Mouse (Mus musculus): ENCODE results near the gene Gm3486. TPM values are rescaled to one million over a fixed set of nuclear protein-coding genes. Genes with fewer than 3 reads are reported as not detected.
"Not testable (repeated sequence)": the region's sequence is repeated elsewhere in the genome, so short reads cannot be mapped to it uniquely, and the experiment has no call there.

The Gm3486 gene
- total RNA-seq (2014; rRNA removed) = not detected in 2 replicates
- polyA plus RNA-seq (2012; rRNA removed) = not detected in 2 replicates

GRCm38 (mm10) chr14:41489385-41489784 lies at the start of gene Gm3486:
Gene Gm3486, minus strand, starts transcription at chr14:41489485.
- not testable (repeated sequence) for DNase-seq (ENCODE audit: extremely low read depth, low read depth, low spot score); H3K27ac ChIP-seq (replicated peaks; ENCODE audit: insufficient read depth, low read depth, low read length); H3K27me3 ChIP-seq (ENCODE audit: control insufficient read depth, insufficient read depth, low read length); H3K4me3 ChIP-seq (ENCODE audit: insufficient read depth, low read depth, low read length); H3K4me1 ChIP-seq (ENCODE audit: control insufficient read depth, insufficient read depth, low read length); H3K9ac ChIP-seq (ENCODE audit: low read depth, low read length); H3K79me2 ChIP-seq (ENCODE audit: control insufficient read depth, insufficient read depth, low read length); H3K36me3 ChIP-seq (ENCODE audit: control insufficient read depth, insufficient read depth, low read length)

- H3K9ac ChIP-seq (ENCODE audit: low read depth, low read length); DNase-seq (ENCODE audit: extremely low read depth, low read depth, low spot score); H3K4me3 ChIP-seq (ENCODE audit: insufficient read depth, low read depth, low read length); H3K4me1 ChIP-seq (ENCODE audit: control insufficient read depth, insufficient read depth, low read length); H3K36me3 ChIP-seq (ENCODE audit: control insufficient read depth, insufficient read depth, low read length); H3K27ac ChIP-seq (replicated peaks; ENCODE audit: insufficient read depth, low read depth, low read length); H3K79me2 ChIP-seq (ENCODE audit: control insufficient read depth, insufficient read depth, low read length); H3K27me3 ChIP-seq (ENCODE audit: control insufficient read depth, insufficient read depth, low read length): not testable (repeated sequence)
- 68% methylated on average over 1 of the region's 1 CpGs for WGBS
These were observed 35.4 kb upstream of the Gm3486 start for GRCm38 (mm10) chr14:41524695-41525094.

- H3K27ac ChIP-seq (replicated peaks; ENCODE audit: insufficient read depth, low read depth, low read length); H3K4me1 ChIP-seq (ENCODE audit: control insufficient read depth, insufficient read depth, low read length); H3K27me3 ChIP-seq (ENCODE audit: control insufficient read depth, insufficient read depth, low read length); H3K36me3 ChIP-seq (ENCODE audit: control insufficient read depth, insufficient read depth, low read length); H3K9ac ChIP-seq (ENCODE audit: low read depth, low read length); H3K4me3 ChIP-seq (ENCODE audit: insufficient read depth, low read depth, low read length); H3K79me2 ChIP-seq (ENCODE audit: control insufficient read depth, insufficient read depth, low read length); DNase-seq (ENCODE audit: extremely low read depth, low read depth, low spot score): not testable (repeated sequence)
- WGBS = 71% methylated on average over 5 of the region's 5 CpGs
These were observed 31.4 kb upstream of the Gm3486 start for GRCm38 (mm10) chr14:41520683-41521082.

- H3K79me2 ChIP-seq (ENCODE audit: control insufficient read depth, insufficient read depth, low read length); H3K27me3 ChIP-seq (ENCODE audit: control insufficient read depth, insufficient read depth, low read length); DNase-seq (ENCODE audit: extremely low read depth, low read depth, low spot score); H3K9ac ChIP-seq (ENCODE audit: low read depth, low read length); H3K27ac ChIP-seq (replicated peaks; ENCODE audit: insufficient read depth, low read depth, low read length); H3K4me1 ChIP-seq (ENCODE audit: control insufficient read depth, insufficient read depth, low read length); H3K4me3 ChIP-seq (ENCODE audit: insufficient read depth, low read depth, low read length); H3K36me3 ChIP-seq (ENCODE audit: control insufficient read depth, insufficient read depth, low read length): not testable (repeated sequence)
- no CpG with 5 or more reads among the region's 2 CpGs for WGBS
These were observed 35.9 kb downstream of the Gm3486 start, which contains the start of gene Gm7954 for GRCm38 (mm10) chr14:41453418-41453817. Gene Gm7954, minus strand, starts transcription at chr14:41453518.

Other genes with a start within 250 kb of the Gm3486 start
- not detected in 2 replicates for gene Gm2832, start 210.7 kb downstream of the Gm3486 start, total RNA-seq (2014; rRNA removed)
- gene Gm2832, start 210.7 kb downstream of the Gm3486 start, polyA plus RNA-seq (2012; rRNA removed) = not detected in 2 replicates
- not detected in 2 replicates for gene Gm5798, start 140.9 kb downstream of the Gm3486 start, total RNA-seq (2014; rRNA removed)
- gene Gm5798, start 140.9 kb downstream of the Gm3486 start, polyA plus RNA-seq (2012; rRNA removed) = not detected in 2 replicates
- gene Gm7945, start 103.1 kb downstream of the Gm3486 start, total RNA-seq (2014; rRNA removed) = not detected in 2 replicates
- gene Gm7945, start 103.1 kb downstream of the Gm3486 start, polyA plus RNA-seq (2012; rRNA removed) = not detected in 2 replicates
- gene Gm6482, start 81.2 kb downstream of the Gm3486 start, total RNA-seq (2014; rRNA removed) = not detected in 2 replicates
- gene Gm6482, start 81.2 kb downstream of the Gm3486 start, polyA plus RNA-seq (2012; rRNA removed) = not detected in 2 replicates
- gene Gm7954, start 36.0 kb downstream of the Gm3486 start, total RNA-seq (2014; rRNA removed) = not detected in 2 replicates
- gene Gm7954, start 36.0 kb downstream of the Gm3486 start, polyA plus RNA-seq (2012; rRNA removed) = not detected in 2 replicates
- gene Gm7970, start 66.1 kb upstream of the Gm3486 start, total RNA-seq (2014; rRNA removed) = not detected in 2 replicates
- not detected in 2 replicates for gene Gm7970, start 66.1 kb upstream of the Gm3486 start, polyA plus RNA-seq (2012; rRNA removed)
- gene 1700049E17Rik2, start 83.7 kb upstream of the Gm3486 start, total RNA-seq (2014; rRNA removed) = not detected in 2 replicates
- gene 1700049E17Rik2, start 83.7 kb upstream of the Gm3486 start, polyA plus RNA-seq (2012; rRNA removed) = not detected in 2 replicates
- gene Gm3072, start 135.1 kb upstream of the Gm3486 start, total RNA-seq (2014; rRNA removed) = not detected in 2 replicates
- not detected in 2 replicates for gene Gm3072, start 135.1 kb upstream of the Gm3486 start, polyA plus RNA-seq (2012; rRNA removed)
- gene Gm3676, start 157.0 kb upstream of the Gm3486 start, total RNA-seq (2014; rRNA removed) = not detected in 2 replicates
- not detected in 2 replicates for gene Gm3676, start 157.0 kb upstream of the Gm3486 start, polyA plus RNA-seq (2012; rRNA removed)
- gene Gm8068, start 212.4 kb upstream of the Gm3486 start, total RNA-seq (2014; rRNA removed) = not detected in 2 replicates
- gene Gm8068, start 212.4 kb upstream of the Gm3486 start, polyA plus RNA-seq (2012; rRNA removed) = not detected in 2 replicates